Mouse (Mus musculus): ENCODE measurements at regions not wholly inside any gene's neighbourhood (a gene's known extent, or its start where the extent isn't known, plus 50 kb on each side); places are given as distances from the start of the nearest gene placed in this dataset.

- Histone ChIP-seq H3K4me2 (no peak overlapping the region), H3K36me3 (no peaks in the 10 kb centered on the region), H3K4me3 (replicated peaks) (no peak overlapping the region), H3K9me3 (peaks cover 10% of the 10 kb centered on the region; the same call in 1 of the 2 replicates), H3K9ac (replicated peaks) (no peak overlapping the region), H3K27ac (no peak overlapping the region), H3K27me3 (no peaks in the 10 kb centered on the region), H3K4me1 (replicated peaks) (no peaks in the 10 kb centered on the region)
- no peak for ATAC-seq (ENCODE audit: insufficient number of reproducible peaks, insufficient read depth, low FRiP score, low TSS enrichment, low read depth)
- WGBS = 90% methylated on average over 5 of the region's 5 CpGs
Measured at GRCm38 (mm10) chr13:32593131-32593530, 190.6 kb downstream of the Mylk4 start.

GRCm38 (mm10) chr13:32581598-32581997 is 202.2 kb downstream of the Mylk4 start:
- no peak overlapping the region for H3K9ac ChIP-seq (replicated peaks)
- ATAC-seq (ENCODE audit: insufficient number of reproducible peaks, insufficient read depth, low FRiP score, low TSS enrichment, low read depth) = no peak

GRCm38 (mm10) chr13:32567850-32568249 is 215.9 kb downstream of the Mylk4 start:
- H3K4me1 ChIP-seq (replicated peaks) = peaks cover 9% of the 10 kb centered on the region; the same call in 1 of the 2 replicates
- H3K4me2 ChIP-seq = no peak overlapping the region
- no peaks in the 10 kb centered on the region for H3K27me3 ChIP-seq
- no peaks in the 10 kb centered on the region for H3K9me3 ChIP-seq
- H3K27ac ChIP-seq = no peak overlapping the region
- H3K36me3 ChIP-seq = no peaks in the 10 kb centered on the region
- H3K9ac ChIP-seq (replicated peaks) = no peak overlapping the region
- H3K4me3 ChIP-seq (replicated peaks) = no peak overlapping the region
- WGBS = 82% methylated on average over 2 of the region's 2 CpGs
- ATAC-seq (ENCODE audit: insufficient number of reproducible peaks, insufficient read depth, low FRiP score, low TSS enrichment, low read depth) = no peak

More at GRCm38 (mm10) chr13:32581598-32581997, 202.2 kb downstream of the Mylk4 start:
- H3K36me3 ChIP-seq = no peaks in the 10 kb centered on the region
- H3K4me2 ChIP-seq = no peak overlapping the region
- no peak overlapping the region for H3K4me3 ChIP-seq (replicated peaks)
- H3K9me3 ChIP-seq = no peaks in the 10 kb centered on the region
- no peaks in the 10 kb centered on the region for H3K27me3 ChIP-seq
- H3K27ac ChIP-seq = no peak overlapping the region
- H3K4me1 ChIP-seq (replicated peaks) = no peaks in the 10 kb centered on the region

GRCm38 (mm10) chr13:32560666-32561065 is 222.1 kb upstream of the Gmds start:
- peaks cover 10% of the 10 kb centered on the region for H3K9me3 ChIP-seq
- H3K4me1 ChIP-seq (replicated peaks) = no peaks in the 10 kb centered on the region
- no peak overlapping the region for H3K9ac ChIP-seq (replicated peaks)
- no peaks in the 10 kb centered on the region for H3K27me3 ChIP-seq
- no peak overlapping the region for H3K4me2 ChIP-seq
- H3K36me3 ChIP-seq = no peaks in the 10 kb centered on the region
- ATAC-seq (ENCODE audit: insufficient number of reproducible peaks, insufficient read depth, low FRiP score, low TSS enrichment, low read depth) = no peak
- H3K27ac ChIP-seq = no peak overlapping the region
- H3K4me3 ChIP-seq (replicated peaks) = no peak overlapping the region

GRCm38 (mm10) chr13:32556396-32556795 is 217.9 kb upstream of the Gmds start:
- Histone ChIP-seq H3K27ac (no peak overlapping the region), H3K4me2 (no peak overlapping the region), H3K27me3 (no peaks in the 10 kb centered on the region), H3K4me1 (replicated peaks) (peaks cover 3% of the 10 kb centered on the region; the same call in 1 of the 2 replicates), H3K9me3 (peaks cover 5% of the 10 kb centered on the region), H3K9ac (replicated peaks) (no peak overlapping the region), H3K4me3 (replicated peaks) (no peak overlapping the region), H3K36me3 (no peaks in the 10 kb centered on the region)
- WGBS = 85% methylated on average over 2 of the region's 2 CpGs
- ATAC-seq (ENCODE audit: insufficient number of reproducible peaks, insufficient read depth, low FRiP score, low TSS enrichment, low read depth) = no peak

- H3K4me2 ChIP-seq = no peak overlapping the region
- H3K9ac ChIP-seq (replicated peaks) = no peak overlapping the region
- H3K4me1 ChIP-seq (replicated peaks) = peaks cover 3% of the 10 kb centered on the region; the same call in 1 of the 2 replicates
- H3K27ac ChIP-seq = no peak overlapping the region
- H3K9me3 ChIP-seq = no peaks in the 10 kb centered on the region
- H3K27me3 ChIP-seq = no peaks in the 10 kb centered on the region
- no peak overlapping the region for H3K4me3 ChIP-seq (replicated peaks)
- ATAC-seq (ENCODE audit: insufficient number of reproducible peaks, insufficient read depth, low FRiP score, low TSS enrichment, low read depth) = no peak
- no peaks in the 10 kb centered on the region for H3K36me3 ChIP-seq
- 100% methylated on average over 1 of the region's 1 CpGs for WGBS
Measured at GRCm38 (mm10) chr13:32555064-32555463, 216.5 kb upstream of the Gmds start.

- Histone ChIP-seq H3K36me3 (no peaks in the 10 kb centered on the region), H3K4me3 (replicated peaks) (no peak overlapping the region), H3K27ac (no peak overlapping the region), H3K9me3 (no peaks in the 10 kb centered on the region), H3K4me2 (no peak overlapping the region), H3K9ac (replicated peaks) (no peak overlapping the region), H3K27me3 (no peaks in the 10 kb centered on the region), H3K4me1 (replicated peaks) (peaks cover 3% of the 10 kb centered on the region; the same call in 1 of the 2 replicates)
- ATAC-seq (ENCODE audit: insufficient number of reproducible peaks, insufficient read depth, low FRiP score, low TSS enrichment, low read depth) = no peak
- 96% methylated on average over 3 of the region's 3 CpGs for WGBS
Measured at GRCm38 (mm10) chr13:32554601-32555000, 216.1 kb upstream of the Gmds start.

GRCm38 (mm10) chr13:32553136-32553535 is 214.6 kb upstream of the Gmds start:
- WGBS = 52% methylated on average over 4 of the region's 4 CpGs
- Histone ChIP-seq H3K4me1 (replicated peaks) (peaks cover 3% of the 10 kb centered on the region; the same call in 1 of the 2 replicates), H3K27me3 (no peaks in the 10 kb centered on the region), H3K9ac (replicated peaks) (no peak overlapping the region), H3K9me3 (no peaks in the 10 kb centered on the region), H3K36me3 (no peaks in the 10 kb centered on the region), H3K27ac (no peak overlapping the region), H3K4me3 (replicated peaks) (no peak overlapping the region), H3K4me2 (no peak overlapping the region)
- ATAC-seq (ENCODE audit: insufficient number of reproducible peaks, insufficient read depth, low FRiP score, low TSS enrichment, low read depth) = no peak

- no peaks in the 10 kb centered on the region for H3K36me3 ChIP-seq
- no peak for ATAC-seq (ENCODE audit: insufficient number of reproducible peaks, insufficient read depth, low FRiP score, low TSS enrichment, low read depth)
- no peaks in the 10 kb centered on the region for H3K9me3 ChIP-seq
- H3K4me1 ChIP-seq (replicated peaks) = peaks cover 3% of the 10 kb centered on the region; the same call in 1 of the 2 replicates
- 83% methylated on average over 3 of the region's 3 CpGs for WGBS
- no peak overlapping the region for H3K27ac ChIP-seq
- H3K4me3 ChIP-seq (replicated peaks) = no peak overlapping the region
- no peak overlapping the region for H3K9ac ChIP-seq (replicated peaks)
- no peak overlapping the region for H3K4me2 ChIP-seq
- H3K27me3 ChIP-seq = no peaks in the 10 kb centered on the region
Measured at GRCm38 (mm10) chr13:32550113-32550512, 211.6 kb upstream of the Gmds start.

- Histone ChIP-seq H3K4me2 (no peak overlapping the region), H3K4me3 (replicated peaks) (no peak overlapping the region), H3K9me3 (no peaks in the 10 kb centered on the region), H3K27me3 (no peaks in the 10 kb centered on the region), H3K36me3 (no peaks in the 10 kb centered on the region), H3K9ac (replicated peaks) (no peak overlapping the region), H3K4me1 (replicated peaks) (no peaks in the 10 kb centered on the region), H3K27ac (no peak overlapping the region)
- 84% methylated on average over 7 of the region's 7 CpGs for WGBS
- no peak for ATAC-seq (ENCODE audit: insufficient number of reproducible peaks, insufficient read depth, low FRiP score, low TSS enrichment, low read depth)
Measured at GRCm38 (mm10) chr13:32547126-32547525, 208.6 kb upstream of the Gmds start.

GRCm38 (mm10) chr13:32544986-32545740 is 206.6 kb upstream of the Gmds start:
- H3K36me3 ChIP-seq = no peaks in the 10 kb centered on the region
- ATAC-seq (ENCODE audit: insufficient number of reproducible peaks, insufficient read depth, low FRiP score, low TSS enrichment, low read depth) = no peak
- no peaks in the 10 kb centered on the region for H3K27me3 ChIP-seq
- H3K9ac ChIP-seq (replicated peaks) = no peak overlapping the region
- H3K9me3 ChIP-seq = no peaks in the 10 kb centered on the region
- no peak overlapping the region for H3K4me3 ChIP-seq (replicated peaks)
- no peak overlapping the region for H3K27ac ChIP-seq
- H3K4me2 ChIP-seq = no peak overlapping the region
- no peaks in the 10 kb centered on the region for H3K4me1 ChIP-seq (replicated peaks)
- 70% methylated on average over 7 of the region's 7 CpGs for WGBS

GRCm38 (mm10) chr13:32541611-32542010 is 203.1 kb upstream of the Gmds start:
- 88% methylated on average over 1 of the region's 1 CpGs for WGBS
- Histone ChIP-seq H3K27me3 (no peaks in the 10 kb centered on the region), H3K4me1 (replicated peaks) (no peaks in the 10 kb centered on the region)

More at GRCm38 (mm10) chr13:32541611-32542010, 203.1 kb upstream of the Gmds start:
- Histone ChIP-seq H3K9ac (replicated peaks) (no peak overlapping the region), H3K4me2 (no peak overlapping the region), H3K9me3 (no peaks in the 10 kb centered on the region), H3K27ac (no peak overlapping the region; the same call in 1 of the 2 replicates), H3K36me3 (no peaks in the 10 kb centered on the region), H3K4me3 (replicated peaks) (no peak overlapping the region)
- ATAC-seq (ENCODE audit: insufficient number of reproducible peaks, insufficient read depth, low FRiP score, low TSS enrichment, low read depth) = no peak

All from limb, embryonic 12.5 days (tissue).